19 mouse cellular contexts compared by ENCODE assay signal in genomic region chr4:63515021-63515420, GRCm38 (mm10). TPM values are rescaled to one million over a fixed set of nuclear protein-coding genes. Genes with fewer than 3 reads are reported as not detected.
DNase-seq lines count a peak whose midpoint lies in the region; ATAC-seq lines count a peak whose summit lies in the region.
"Had no signal": no experiment of that assay in that cellular context is flagged by ENCODE, and none has a peak within 500 bp of the region (broad histone marks: within the 10 kb centered on the region; RNA-seq: fewer than 3 reads in every experiment).

No protein-coding gene starts in this region.

- WGBS in limb, embryonic 12.5 days = 82% methylated on average over 5 of the region's 5 CpGs
- 82% methylated on average over 5 of the region's 5 CpGs for WGBS in limb, embryonic 10.5 days

- no peaks in the 10 kb centered on the region for H3K36me3 ChIP-seq in limb, embryonic 12.5 days
- H3K36me3 ChIP-seq in limb, embryonic 10.5 days = no peaks in the 10 kb centered on the region
- H3K36me3 ChIP-seq: embryonic facial prominence, embryonic 10.5 days; embryonic facial prominence, embryonic 12.5 days; forebrain, embryonic 15.5 days had no signal

- peaks cover 12% of the 10 kb centered on the region; the same call in 1 of the 2 replicates for H3K4me1 ChIP-seq in limb, embryonic 12.5 days (replicated peaks)
- H3K4me1 ChIP-seq in limb, embryonic 10.5 days = peaks cover 12% of the 10 kb centered on the region; the same call in 1 of the 2 replicates
- H3K4me1 ChIP-seq: embryonic facial prominence, embryonic 12.5 days; forebrain, embryonic 13.5 days; forebrain, embryonic 15.5 days had no signal

- no peak overlapping the region for H3K27ac ChIP-seq in limb, embryonic 12.5 days
- no peak overlapping the region for H3K27ac ChIP-seq in limb, embryonic 10.5 days
- H3K27ac ChIP-seq: embryonic facial prominence, embryonic 10.5 days; embryonic facial prominence, embryonic 12.5 days; forebrain, embryonic 13.5 days; forebrain, embryonic 15.5 days had no signal

- no peak for ATAC-seq in limb, embryonic 12.5 days (ENCODE audit: insufficient number of reproducible peaks, insufficient read depth, low FRiP score, low TSS enrichment, low read depth)
- peak; percentile 34 for ATAC-seq in granulocyte monocyte progenitor cell, adult 5-6 weeks (replicated peaks; ENCODE audit: poor library complexity, severe bottlenecking)
- ATAC-seq: forebrain, embryonic 13.5 days; forebrain, embryonic 15.5 days; forebrain, postnatal 0 days had no signal

- H3K4me3 ChIP-seq in limb, embryonic 12.5 days (replicated peaks) = no peak overlapping the region
- no peak overlapping the region for H3K4me3 ChIP-seq in limb, embryonic 10.5 days
- H3K4me3 ChIP-seq: embryonic facial prominence, embryonic 10.5 days; embryonic facial prominence, embryonic 12.5 days; forebrain, embryonic 13.5 days; forebrain, embryonic 15.5 days had no signal

- H3K27me3 ChIP-seq in limb, embryonic 12.5 days = no peaks in the 10 kb centered on the region
- no peaks in the 10 kb centered on the region for H3K27me3 ChIP-seq in limb, embryonic 10.5 days (ENCODE audit: low read depth, poor library complexity, severe bottlenecking)
- H3K27me3 ChIP-seq: embryonic facial prominence, embryonic 12.5 days; forebrain, embryonic 13.5 days; forebrain, embryonic 15.5 days had no signal

- DNase-seq in limb, embryonic 10.5 days (ENCODE audit: low spot score) = no peak
- DNase-seq in lung, postnatal 36 days = no peak
- no peak for DNase-seq in cerebellum, postnatal 36 days
- DNase-seq: adrenal gland, adult 2 months; adrenal gland, postnatal 10 days; adrenal gland, postnatal 25 days; cerebellum, adult 11 months; cerebellum, adult 18-20 months; cerebellum, adult 8-10 months; cerebellum, adult 9-11 months; cerebellum, postnatal 14 days; forebrain, postnatal 0 days had no signal

- no peak overlapping the region for H3K4me2 ChIP-seq in limb, embryonic 12.5 days
- H3K4me2 ChIP-seq: embryonic facial prominence, embryonic 12.5 days; forebrain, embryonic 13.5 days; forebrain, embryonic 15.5 days had no signal

- no peaks in the 10 kb centered on the region for H3K9me3 ChIP-seq in limb, embryonic 12.5 days
- no peaks in the 10 kb centered on the region for H3K9me3 ChIP-seq in limb, embryonic 10.5 days (replicated peaks)
- H3K9me3 ChIP-seq: embryonic facial prominence, embryonic 10.5 days; embryonic facial prominence, embryonic 12.5 days; forebrain, embryonic 13.5 days; forebrain, embryonic 15.5 days had no signal

- 0 out of 2 replicates have a peak overlapping the region, but pooled peaks have one; percentile 31 for H3K9ac ChIP-seq in limb, embryonic 12.5 days (replicated peaks)
- H3K9ac ChIP-seq: embryonic facial prominence, embryonic 12.5 days; forebrain, embryonic 13.5 days; forebrain, embryonic 15.5 days; forebrain, postnatal 0 days had no signal

RNA-seq across cellular contexts. Expression of gene Whrn, which starts 19.2 kb away (rescaled TPM):
- polyA plus RNA-seq in limb, embryonic 12.5 days (2016; fragmentation: Nextera tagmentation; extraction: Ambion mirVana) = 14.7 and 14.8 TPM in 2 replicates
- polyA plus RNA-seq in limb, embryonic 10.5 days (2016; fragmentation: Nextera tagmentation; extraction: Ambion mirVana) = 8.5 and 13.9 TPM in 2 replicates
- total RNA-seq in granulocyte monocyte progenitor cell, adult 5-6 weeks (2014; fragmentation: Nextera tagmentation) = 1.9 and 3.4 TPM in 2 replicates
- 0.90 and 1.7 TPM in 2 replicates for total RNA-seq in granulocyte monocyte progenitor cell, adult 5-6 weeks (2017)
- total RNA-seq: MEL had no signal

RNA-seq across cellular contexts. Expression of gene Atp6v1g1, which starts 29.6 kb away (rescaled TPM):
- polyA plus RNA-seq in limb, embryonic 12.5 days (2016; fragmentation: Nextera tagmentation; extraction: Ambion mirVana) = 293 and 317 TPM in 2 replicates
- 204 and 239 TPM in 2 replicates for polyA plus RNA-seq in limb, embryonic 10.5 days (2016; fragmentation: Nextera tagmentation; extraction: Ambion mirVana)
- 97.1 and 115 TPM in 2 replicates for total RNA-seq in granulocyte monocyte progenitor cell, adult 5-6 weeks (2014; fragmentation: Nextera tagmentation)
- 72.3 and 98.9 TPM in 2 replicates for total RNA-seq in granulocyte monocyte progenitor cell, adult 5-6 weeks (2017)

RNA-seq across cellular contexts. Expression of gene Tmem268, which starts 43.6 kb away (rescaled TPM):
- 8.8 and 11.6 TPM in 2 replicates for polyA plus RNA-seq in limb, embryonic 12.5 days (2016; fragmentation: Nextera tagmentation; extraction: Ambion mirVana)
- polyA plus RNA-seq in limb, embryonic 10.5 days (2016; fragmentation: Nextera tagmentation; extraction: Ambion mirVana) = 12.7 and 14.4 TPM in 2 replicates
- total RNA-seq in granulocyte monocyte progenitor cell, adult 5-6 weeks (2014; fragmentation: Nextera tagmentation) = 6.5 and 6.6 TPM in 2 replicates
- 14.6 and 16.7 TPM in 2 replicates for total RNA-seq in granulocyte monocyte progenitor cell, adult 5-6 weeks (2017)
